Mouse (Mus musculus) hindbrain, embryonic 11.5 days (tissue): ENCODE results near the gene Ugt1a2. TPM values are rescaled to one million over a fixed set of nuclear protein-coding genes. Genes with fewer than 3 reads are reported as not detected.

ENCODE experiments used
- ATAC-seq: fragments of 200-750 bp; cut with Nextera tagmentation; 2 replicates; pipeline ENCODE4 v1.8.0; 2017; ENCODE audit warnings: mild to moderate bottlenecking, moderate TSS enrichment, moderate library complexity; ENCODE audit not compliant: low FRiP score
- DNase-seq: peaks from one replicate; pipeline ENCODE4 v3.0.0-alpha.2; 2015; ENCODE audit warnings: low spot score
- H3K27ac ChIP-seq: fragments of 300-500 bp; sonication (generic); 2 replicates; pipeline ENCODE4 v1.5.1; 2014; ENCODE audit warnings: mild to moderate bottlenecking, low read depth, low read length
- H3K27me3 ChIP-seq: fragments of 300-500 bp; sonication (generic); 2 replicates; pipeline ENCODE4 v1.6.1; 2014; ENCODE audit warnings: mild to moderate bottlenecking, low read length, moderate library complexity, mixed read lengths; ENCODE audit not compliant: control insufficient read depth, insufficient read depth
- H3K36me3 ChIP-seq: fragments of 300-500 bp; sonication (generic); 2 replicates; pipeline ENCODE4 v1.6.1; 2014; ENCODE audit warnings: mild to moderate bottlenecking, low read length, moderate library complexity, mixed read lengths; ENCODE audit not compliant: control insufficient read depth, insufficient read depth
- H3K4me1 ChIP-seq: fragments of 300-500 bp; sonication (generic); replicated peaks from 2 replicates; pipeline ENCODE4 v1.6.1; 2014; ENCODE audit warnings: low read length, mixed read lengths; ENCODE audit not compliant: control insufficient read depth, insufficient read depth
- H3K4me2 ChIP-seq: fragments of 300-500 bp; sonication (generic); replicated peaks from 2 replicates; pipeline ENCODE4 v1.6.1; 2014; ENCODE audit warnings: mild to moderate bottlenecking, low read depth, low read length
- H3K4me3 ChIP-seq: fragments of 300-500 bp; sonication (generic); 2 replicates; pipeline ENCODE4 v1.5.1; 2014; ENCODE audit warnings: low read depth, low read length
- H3K9ac ChIP-seq: fragments of 300-500 bp; sonication (generic); 2 replicates; pipeline ENCODE4 v1.6.1; 2014; ENCODE audit warnings: low read depth, low read length
- H3K9me3 ChIP-seq: fragments of 300-500 bp; sonication (generic); 2 replicates; pipeline ENCODE4 v1.6.1; 2016; ENCODE audit warnings: low read length; ENCODE audit not compliant: control insufficient read depth
- WGBS: fragments of 180-500 bp; shearing (Covaris S2); extraction: QIAGEN DNeasy Blood & Tissue Kit; methylation state at CpG from one replicate; pipeline ENCODE4 v1.1.7; 2014; 5-methylcytosine and 5-hydroxymethylcytosine counted together
- polyA plus RNA-seq: library from polyadenylated mRNA; unstranded; fragments of >200 nt; fragmentation: Nextera tagmentation; extraction: Ambion mirVana; gene quantifications from 2 replicates; pipeline ENCODE4 v1.2.1, GENCODE M21; 2014

Ugt1a2 gene
- polyA plus RNA-seq, 1 experiment from 2014 or later = not detected

GRCm38 (mm10) chr1:88247660-88248059 lies 47.3 kb downstream of the Ugt1a2 start:
- H3K4me3 ChIP-seq = no peak overlapping the region
- H3K36me3 ChIP-seq = no peaks in the 10 kb centered on the region
- H3K4me2 ChIP-seq = no peak overlapping the region
- WGBS = 58% methylated on average over 2 of the region's 2 CpGs
- no peak for DNase-seq
- H3K27me3 ChIP-seq = no peaks in the 10 kb centered on the region
- no peak for ATAC-seq
- H3K9ac ChIP-seq = no peak overlapping the region
- no peaks in the 10 kb centered on the region for H3K4me1 ChIP-seq
- no peak overlapping the region for H3K27ac ChIP-seq
- H3K9me3 ChIP-seq = peaks cover 92% of the 10 kb centered on the region

GRCm38 (mm10) chr1:88248658-88249057 lies 48.3 kb downstream of the Ugt1a2 start:
- Histone ChIP-seq H3K4me3 (no peak overlapping the region), H3K27me3 (no peaks in the 10 kb centered on the region), H3K4me1 (no peaks in the 10 kb centered on the region), H3K36me3 (no peaks in the 10 kb centered on the region), H3K9me3 (peaks cover 93% of the 10 kb centered on the region), H3K4me2 (no peak overlapping the region), H3K27ac (no peak overlapping the region), H3K9ac (no peak overlapping the region)
- no peak for ATAC-seq
- DNase-seq = no peak
- 74% methylated on average over 4 of the region's 4 CpGs for WGBS

GRCm38 (mm10) chr1:88249596-88249995 lies 49.2 kb downstream of the Ugt1a2 start:
- 82% methylated on average over 7 of the region's 7 CpGs for WGBS
- H3K4me3 ChIP-seq = no peak overlapping the region
- H3K4me1 ChIP-seq = no peaks in the 10 kb centered on the region
- H3K4me2 ChIP-seq = no peak overlapping the region
- H3K36me3 ChIP-seq = no peaks in the 10 kb centered on the region
- DNase-seq (no peak), ATAC-seq (no peak)
- peaks cover 93% of the 10 kb centered on the region for H3K9me3 ChIP-seq
- no peak overlapping the region for H3K9ac ChIP-seq
- H3K27ac ChIP-seq = no peak overlapping the region
- no peaks in the 10 kb centered on the region for H3K27me3 ChIP-seq

DNA sequence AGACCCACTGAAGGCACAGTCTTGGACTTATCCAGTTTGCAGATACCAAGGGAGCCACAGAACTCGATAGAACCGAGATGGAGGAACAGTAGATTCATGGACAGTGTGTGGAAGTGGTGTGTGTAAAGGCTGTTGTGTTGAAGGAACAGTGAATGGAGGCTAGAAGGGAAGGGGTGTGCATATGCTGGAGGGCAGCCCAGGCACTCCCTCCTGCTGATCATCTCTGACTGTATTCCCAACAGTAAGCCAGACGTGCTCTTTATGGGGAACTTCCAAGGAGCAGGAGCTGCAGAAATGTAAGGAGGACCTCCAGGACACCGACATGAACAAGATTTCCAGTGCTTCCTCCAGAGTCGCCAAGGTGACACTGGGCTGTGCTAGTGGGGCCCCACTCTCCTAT lies 49.6 kb downstream of the Ugt1a2 start:
- Histone ChIP-seq H3K4me3 (no peak overlapping the region), H3K9me3 (peaks cover 93% of the 10 kb centered on the region), H3K4me2 (no peak overlapping the region), H3K27me3 (no peaks in the 10 kb centered on the region), H3K4me1 (no peaks in the 10 kb centered on the region), H3K9ac (no peak overlapping the region), H3K36me3 (no peaks in the 10 kb centered on the region), H3K27ac (no peak overlapping the region)
- DNase-seq = no peak
- no peak for ATAC-seq
- 80% methylated on average over 5 of the region's 5 CpGs for WGBS

DNA sequence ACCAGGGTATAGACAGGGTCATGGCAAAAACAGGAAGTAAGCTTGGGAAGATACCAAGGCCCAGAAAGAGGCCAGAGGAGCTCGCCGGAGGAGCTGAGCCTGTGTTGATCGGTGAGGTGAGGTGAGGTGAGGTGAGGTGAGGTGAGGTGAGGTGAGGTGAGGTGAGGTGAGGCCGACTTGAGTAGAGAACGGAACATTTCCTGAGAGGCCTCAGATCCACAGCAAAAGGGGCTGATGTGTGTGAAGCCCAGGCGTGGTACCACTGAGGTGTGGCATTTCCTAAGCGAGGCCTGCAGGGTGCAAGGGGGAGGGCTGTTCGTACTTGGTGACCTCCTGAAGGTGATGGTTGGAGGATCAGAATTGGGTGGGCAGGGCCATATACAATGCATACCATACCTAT lies 52.7 kb downstream of the Ugt1a2 start:
- no peaks in the 10 kb centered on the region for H3K27me3 ChIP-seq
- H3K27ac ChIP-seq = no peak overlapping the region
- DNase-seq = no peak
- ATAC-seq = no peak
- H3K4me3 ChIP-seq = no peak overlapping the region
- peaks cover 6% of the 10 kb centered on the region; the same call in 1 of the 2 replicates for H3K36me3 ChIP-seq
- H3K4me1 ChIP-seq = no peaks in the 10 kb centered on the region
- H3K9me3 ChIP-seq = peaks cover 93% of the 10 kb centered on the region
- no peak overlapping the region for H3K9ac ChIP-seq
- no peak overlapping the region for H3K4me2 ChIP-seq
- 78% methylated on average over 8 of the region's 8 CpGs for WGBS

GRCm38 (mm10) chr1:88253540-88253939 lies 53.1 kb downstream of the Ugt1a2 start:
- ATAC-seq (no peak), DNase-seq (no peak)
- no peak overlapping the region for H3K4me2 ChIP-seq
- WGBS = 74% methylated on average over 6 of the region's 6 CpGs
- no peak overlapping the region for H3K4me3 ChIP-seq
- H3K4me1 ChIP-seq = no peaks in the 10 kb centered on the region
- peaks cover 6% of the 10 kb centered on the region; the same call in 1 of the 2 replicates for H3K36me3 ChIP-seq
- H3K27me3 ChIP-seq = no peaks in the 10 kb centered on the region
- H3K27ac ChIP-seq = no peak overlapping the region
- H3K9me3 ChIP-seq = peaks cover 89% of the 10 kb centered on the region
- H3K9ac ChIP-seq = no peak overlapping the region

DNA sequence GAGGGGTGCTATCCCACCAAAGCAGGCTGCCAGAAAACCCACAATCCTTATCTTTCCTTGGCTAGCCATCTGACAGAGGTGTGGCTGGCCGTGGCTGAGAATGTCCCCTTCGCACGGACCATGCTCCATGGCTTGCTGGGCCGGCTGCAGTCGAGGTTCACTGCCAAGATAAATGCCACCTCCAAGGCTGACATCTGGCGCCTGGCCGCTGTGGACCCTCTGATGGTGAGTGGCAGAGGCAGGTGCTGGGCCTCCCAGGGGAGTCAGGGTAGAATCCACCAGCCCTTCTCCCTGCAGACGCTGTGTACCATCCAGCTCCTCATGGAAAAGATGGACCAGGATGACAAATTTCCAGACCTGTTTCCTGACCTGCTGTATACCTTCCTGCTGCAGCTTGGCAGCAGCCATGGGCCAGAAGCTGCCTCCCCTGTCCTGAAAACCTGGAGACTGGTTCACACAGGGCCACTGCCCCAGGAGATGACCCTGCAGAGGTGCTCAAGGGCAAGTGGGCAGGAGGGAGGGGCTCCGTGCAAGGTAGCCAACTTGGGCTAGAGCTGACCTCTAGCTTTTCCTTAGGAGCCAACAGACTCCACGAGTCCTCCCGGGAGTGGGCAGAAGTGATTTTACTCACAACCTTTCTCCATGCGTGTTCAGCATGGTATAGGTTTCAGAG lies 54.5 kb downstream of the Ugt1a2 start:
- Histone ChIP-seq H3K4me1 (no peaks in the 10 kb centered on the region), H3K27me3 (no peaks in the 10 kb centered on the region), H3K4me3 (no peak overlapping the region), H3K9ac (no peak overlapping the region), H3K9me3 (peaks cover 81% of the 10 kb centered on the region), H3K36me3 (peaks cover 8% of the 10 kb centered on the region; the same call in 1 of the 2 replicates), H3K4me2 (no peak overlapping the region), H3K27ac (no peak overlapping the region)
- ATAC-seq = no peak
- WGBS = 87% methylated on average over 12 of the region's 12 CpGs
- DNase-seq = no peak

DNA sequence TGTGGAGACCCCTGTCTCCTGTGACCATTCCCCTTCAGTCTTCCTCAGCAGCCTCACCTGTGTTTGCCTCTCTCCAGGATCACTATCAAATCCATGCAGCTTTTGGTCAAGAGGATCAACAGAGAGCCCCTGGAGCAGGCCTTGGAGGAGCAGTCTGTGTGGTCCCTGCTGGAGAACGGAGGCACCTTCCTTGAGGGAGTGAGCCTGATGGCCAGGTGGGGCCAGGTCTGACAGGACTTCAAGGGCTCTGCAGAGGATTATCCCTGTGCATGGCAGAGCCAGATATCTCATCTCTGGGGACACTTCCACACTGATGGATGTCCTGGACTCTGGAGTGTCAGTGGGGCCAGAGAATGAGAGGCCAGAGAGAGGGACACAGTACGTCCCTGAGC lies 55.1 kb downstream of the Ugt1a2 start:
- Histone ChIP-seq H3K9me3 (peaks cover 77% of the 10 kb centered on the region), H3K4me3 (no peak overlapping the region), H3K36me3 (peaks cover 8% of the 10 kb centered on the region; the same call in 1 of the 2 replicates), H3K9ac (no peak overlapping the region), H3K27me3 (no peaks in the 10 kb centered on the region), H3K4me1 (no peaks in the 10 kb centered on the region), H3K4me2 (no peak overlapping the region), H3K27ac (no peak overlapping the region)
- WGBS = 57% methylated on average over 2 of the region's 2 CpGs
- no peak for DNase-seq
- no peak for ATAC-seq

DNA sequence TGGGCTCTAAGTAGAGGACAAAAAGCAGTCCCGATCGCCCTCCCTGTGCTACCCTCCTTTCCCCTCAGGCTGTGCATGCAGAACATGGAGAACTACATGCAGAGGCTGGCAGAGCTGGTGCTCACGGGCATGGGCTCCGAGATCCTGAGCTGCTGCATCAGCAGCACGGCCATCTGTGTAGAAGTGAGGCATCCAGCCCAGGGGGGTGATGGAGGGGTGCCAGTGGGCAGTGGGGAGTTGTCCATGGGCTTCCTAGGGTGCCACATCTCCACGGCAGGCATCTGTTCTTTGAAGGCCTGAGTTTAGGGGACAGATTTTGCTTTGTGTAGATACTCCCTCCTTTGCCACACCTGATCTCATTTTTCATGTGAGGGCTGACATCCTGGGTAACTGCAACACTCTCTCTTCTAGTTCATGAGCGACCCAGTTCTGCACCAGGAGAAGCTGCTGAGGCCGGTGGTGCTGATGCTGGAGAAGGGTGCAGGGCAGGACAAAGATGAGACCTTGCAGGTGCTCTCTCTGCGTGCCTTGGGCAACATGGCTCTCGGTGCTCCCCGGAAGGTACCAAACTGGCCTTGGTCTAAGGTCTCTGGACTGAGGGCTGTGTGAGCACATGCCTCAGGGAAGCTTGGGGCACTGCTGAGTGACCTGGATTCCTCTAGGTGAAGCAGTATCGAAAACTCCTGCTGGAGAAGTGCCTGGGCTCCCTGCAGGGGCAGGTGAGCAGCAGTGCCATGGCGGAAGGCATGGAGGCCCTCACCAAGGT lies 55.8 kb downstream of the Ugt1a2 start:
- no peak for ATAC-seq
- 82% methylated on average over 13 of the region's 13 CpGs for WGBS

More for the DNA sequence above, 55.8 kb downstream of the Ugt1a2 start:
- H3K4me2 ChIP-seq = no peak overlapping the region
- no peaks in the 10 kb centered on the region for H3K27me3 ChIP-seq
- DNase-seq = no peak
- no peaks in the 10 kb centered on the region for H3K4me1 ChIP-seq
- H3K9ac ChIP-seq = no peak overlapping the region
- H3K36me3 ChIP-seq = peaks cover 10% of the 10 kb centered on the region
- H3K4me3 ChIP-seq = no peak overlapping the region
- no peak overlapping the region for H3K27ac ChIP-seq
- H3K9me3 ChIP-seq = peaks cover 77% of the 10 kb centered on the region
